Mouse (Mus musculus) ES-Bruce4 (cell line): ENCODE results near the gene Acsbg2. TPM values are rescaled to one million over a fixed set of nuclear protein-coding genes. Genes with fewer than 3 reads are reported as not detected.

Experiments
- H3K27ac ChIP-seq: 2 replicates; pipeline ENCODE4 v1.5.1; 2012; ENCODE audit warnings: low read length, inconsistent platforms; ENCODE audit not compliant: insufficient read depth
- H3K27me3 ChIP-seq: 2 replicates; pipeline ENCODE4 v1.6.1; 2012; ENCODE audit warnings: mild to moderate bottlenecking, low read length, inconsistent platforms; ENCODE audit not compliant: control insufficient read depth, poor library complexity, insufficient read depth, severe bottlenecking
- H3K36me3 ChIP-seq: 2 replicates; pipeline ENCODE4 v1.6.1; 2012; ENCODE audit warnings: inconsistent platforms, mild to moderate bottlenecking, low read length, moderate library complexity; ENCODE audit not compliant: control insufficient read depth, poor library complexity, insufficient read depth, severe bottlenecking
- H3K4me1 ChIP-seq: one replicate; pipeline ENCODE4 v1.8.1; 2011; ENCODE audit warnings: low read length; ENCODE audit not compliant: control insufficient read depth, insufficient read depth
- H3K4me3 ChIP-seq: 2 replicates; pipeline ENCODE4 v1.5.1; 2011; ENCODE audit warnings: low read depth, mild to moderate bottlenecking, low read length
- H3K9ac ChIP-seq: 2 replicates; pipeline ENCODE4 v1.6.1; 2012; ENCODE audit warnings: low read depth, mild to moderate bottlenecking, inconsistent platforms; ENCODE audit not compliant: poor library complexity, severe bottlenecking
- H3K9me3 ChIP-seq: replicated peaks from 2 replicates; pipeline ENCODE4 v1.6.1; 2012; ENCODE audit warnings: mild to moderate bottlenecking, low read length, inconsistent platforms; ENCODE audit not compliant: control insufficient read depth, poor library complexity, insufficient read depth, severe bottlenecking
- CTCF ChIP-seq: IDR thresholded peaks from one replicate; pipeline ENCODE4 v1.8.1; 2011; ENCODE audit warnings: low read depth, low read length
- EP300 ChIP-seq: IDR thresholded peaks from 2 replicates; pipeline ENCODE4 v1.6.1; 2011; ENCODE audit warnings: low read depth, low read length; ENCODE audit not compliant: insufficient read depth
- POLR2A ChIP-seq: IDR thresholded peaks from one replicate; pipeline ENCODE4 v1.8.1; 2011; ENCODE audit warnings: low read length; ENCODE audit not compliant: insufficient read depth
- polyA plus RNA-seq: library from polyadenylated mRNA; stranded (reverse); fragments of >200 nt; gene quantifications from 2 replicates; pipeline ENCODE4 v1.2.4, GENCODE M21; 2011; ENCODE audit warnings: low read depth; ENCODE audit not compliant: missing spikeins, insufficient read depth, insufficient read length

Acsbg2 gene
- polyA plus RNA-seq, 1 experiment = 0.46 TPM

DNA sequence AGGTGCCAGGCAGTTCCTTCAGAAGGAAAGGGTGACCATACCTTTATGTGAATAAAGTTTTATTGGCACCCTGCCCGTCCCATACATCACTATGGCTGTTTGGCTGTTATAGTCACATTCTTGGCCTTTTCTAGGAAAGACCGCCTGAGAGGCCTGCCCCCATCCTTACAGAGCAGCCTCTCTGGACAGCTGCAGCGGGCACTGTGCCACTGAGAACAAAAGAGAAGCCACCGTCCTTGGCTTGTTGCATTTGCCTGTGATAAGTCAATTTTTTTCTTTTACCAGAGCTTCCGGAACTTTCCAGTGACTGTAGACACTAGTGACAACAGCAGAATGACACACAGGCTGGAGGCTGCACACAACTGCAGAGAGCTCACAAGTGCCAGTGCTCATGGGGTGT, 69.3 kb downstream of the Acsbg2 start:
- no peak overlapping the region for H3K27ac ChIP-seq
- H3K4me3 ChIP-seq = no peak overlapping the region
- H3K27me3 ChIP-seq = no peaks in the 10 kb centered on the region

GRCm38 (mm10) chr17:56802065-56802464, 72.2 kb downstream of the Acsbg2 start:
- H3K4me1 ChIP-seq = no peaks in the 10 kb centered on the region
- no peaks in the 10 kb centered on the region for H3K9me3 ChIP-seq
- no peak overlapping the region for H3K27ac ChIP-seq
- H3K9ac ChIP-seq = no peak overlapping the region
- no peaks in the 10 kb centered on the region for H3K27me3 ChIP-seq
- no peak overlapping the region for H3K4me3 ChIP-seq
- TF ChIP-seq POLR2A = no peak
- TF ChIP-seq CTCF = no peak
- no peak for TF ChIP-seq EP300
- no peaks in the 10 kb centered on the region for H3K36me3 ChIP-seq

More for the DNA sequence above, 69.3 kb downstream of the Acsbg2 start:
- no peak overlapping the region for H3K9ac ChIP-seq
- TF ChIP-seq EP300 (no peak), CTCF (no peak), POLR2A (no peak)
- H3K36me3 ChIP-seq = no peaks in the 10 kb centered on the region
- no peaks in the 10 kb centered on the region for H3K9me3 ChIP-seq
- no peaks in the 10 kb centered on the region for H3K4me1 ChIP-seq

DNA sequence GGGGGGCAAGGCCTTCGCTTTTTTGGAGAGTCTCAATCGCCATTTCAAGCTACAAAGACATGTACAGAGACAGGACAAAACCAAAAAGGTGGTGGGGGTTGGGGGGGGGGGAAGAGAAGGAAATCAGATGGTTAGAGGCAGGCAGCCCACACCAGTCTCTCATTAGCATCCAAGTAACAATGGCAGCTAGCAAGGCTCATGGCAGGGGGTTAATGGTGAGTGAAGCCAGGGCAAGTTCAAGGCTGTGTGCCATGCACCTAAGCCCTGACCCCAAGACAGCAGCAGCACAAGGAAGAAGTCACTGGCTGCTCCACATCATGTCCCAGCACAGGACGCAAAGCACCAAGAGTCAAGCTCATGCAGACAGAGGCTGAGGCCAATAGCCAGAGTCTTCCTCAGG, 75.0 kb downstream of the Acsbg2 start:
- Histone ChIP-seq H3K27me3 (no peaks in the 10 kb centered on the region), H3K4me3 (no peak overlapping the region), H3K9ac (no peak overlapping the region), H3K27ac (no peak overlapping the region), H3K4me1 (no peaks in the 10 kb centered on the region), H3K9me3 (no peaks in the 10 kb centered on the region), H3K36me3 (no peaks in the 10 kb centered on the region)
- TF ChIP-seq CTCF (no peak), EP300 (no peak), POLR2A (no peak)

GRCm38 (mm10) chr17:56793614-56794319, 80.5 kb downstream of the Acsbg2 start:
- Histone ChIP-seq H3K27me3 (no peaks in the 10 kb centered on the region), H3K9me3 (no peaks in the 10 kb centered on the region), H3K36me3 (no peaks in the 10 kb centered on the region), H3K9ac (no peak overlapping the region), H3K4me1 (no peaks in the 10 kb centered on the region), H3K27ac (no peak overlapping the region), H3K4me3 (no peak overlapping the region)
- TF ChIP-seq CTCF (no peak), POLR2A (no peak)

Other genes starting within 250 kb of the Acsbg2 start
- gene Lonp1, start 247.6 kb downstream of the Acsbg2 start, polyA plus RNA-seq = 60.3 and 62.1 TPM in 2 replicates
- gene Catsperd, start 246.3 kb downstream of the Acsbg2 start, polyA plus RNA-seq = 2.4 and 3.7 TPM in 2 replicates
- 72.6 and 75.6 TPM in 2 replicates for gene Ranbp3, start 201.2 kb downstream of the Acsbg2 start, polyA plus RNA-seq
- gene Ndufa11, start 156.7 kb downstream of the Acsbg2 start, polyA plus RNA-seq = 152 and 177 TPM in 2 replicates
- gene Vmac, start 156.4 kb downstream of the Acsbg2 start, polyA plus RNA-seq = 23.2 and 24.2 TPM in 2 replicates
- 8.1 and 10.8 TPM in 2 replicates for gene Nrtn, start 116.9 kb downstream of the Acsbg2 start, polyA plus RNA-seq
- 18.4 and 18.9 TPM in 2 replicates for gene Dus3l, start 109.7 kb downstream of the Acsbg2 start, polyA plus RNA-seq
- gene Prr22, start 104.2 kb downstream of the Acsbg2 start, polyA plus RNA-seq = not detected in 2 replicates
- 27.5 and 30.5 TPM in 2 replicates for gene Rfx2, start 43.4 kb downstream of the Acsbg2 start, polyA plus RNA-seq
- gene 1700061G19Rik, start 1.0 kb upstream of the Acsbg2 start, polyA plus RNA-seq = 8.0 and 8.4 TPM in 2 replicates
- 20.7 and 21.9 TPM in 2 replicates for gene Mllt1, start 61.0 kb upstream of the Acsbg2 start, polyA plus RNA-seq
- 0.37 and 0.49 TPM in 2 replicates for gene Acer1, start 107.7 kb upstream of the Acsbg2 start, polyA plus RNA-seq
- 47.7 and 59.9 TPM in 2 replicates for gene Clpp, start 115.9 kb upstream of the Acsbg2 start, polyA plus RNA-seq
- 16.0 and 21.3 TPM in 2 replicates for gene Alkbh7, start 122.9 kb upstream of the Acsbg2 start, polyA plus RNA-seq
- gene Pspn, start 125.6 kb upstream of the Acsbg2 start, polyA plus RNA-seq = not detected in 2 replicates
- 70.2 and 74.1 TPM in 2 replicates for gene Gtf2f1, start 136.8 kb upstream of the Acsbg2 start, polyA plus RNA-seq
- 0.56 TPM in 1 of 2 replicates, not detected in the other for gene Gm17949, start 137.0 kb upstream of the Acsbg2 start, polyA plus RNA-seq
- 166 and 176 TPM in 2 replicates for gene Khsrp, start 157.1 kb upstream of the Acsbg2 start, polyA plus RNA-seq
- not detected in 2 replicates for gene Slc25a41, start 167.2 kb upstream of the Acsbg2 start, polyA plus RNA-seq
- gene Crb3, start 184.7 kb upstream of the Acsbg2 start, polyA plus RNA-seq = 53.5 and 57.7 TPM in 2 replicates
- 24.2 and 24.5 TPM in 2 replicates for gene Slc25a23, start 185.4 kb upstream of the Acsbg2 start, polyA plus RNA-seq
- gene Dennd1c, start 204.1 kb upstream of the Acsbg2 start, polyA plus RNA-seq = 6.6 and 8.9 TPM in 2 replicates
- gene Tubb4a, start 213.3 kb upstream of the Acsbg2 start, polyA plus RNA-seq = 5.8 and 12.6 TPM in 2 replicates
- 8.1 and 9.1 TPM in 2 replicates for gene Tnfsf9, start 230.9 kb upstream of the Acsbg2 start, polyA plus RNA-seq